Mouse (Mus musculus) CH12.LX (cell line): Measurements from ENCODE around the gene Ubap2l. TPM values are rescaled to one million over a fixed set of nuclear protein-coding genes. Genes with fewer than 3 reads are reported as not detected.

ENCODE experiments used
- DNase-seq: peaks from one replicate; pipeline ENCODE4 v3.0.0-alpha.2; 2013; ENCODE audit errors: extremely low read depth
- H3K27ac ChIP-seq: 2 replicates; pipeline ENCODE4 v1.5.1; 2012; ENCODE audit warnings: low read depth, mild to moderate bottlenecking, control low read depth, moderate library complexity; ENCODE audit not compliant: insufficient read depth
- H3K27me3 ChIP-seq: replicated peaks from 2 replicates; pipeline ENCODE3; 2012; ENCODE audit warnings: inconsistent platforms
- H3K36me3 ChIP-seq, 2 experiments: replicated peaks in 1 of 2; 2 replicates each; pipeline versions ENCODE3 to v1.6.1; 2012; ENCODE audit warnings: inconsistent platforms in 1 of 2, low read length in 1 of 2, mild to moderate bottlenecking in 1 of 2, mixed read lengths in 1 of 2, moderate library complexity in 1 of 2; ENCODE audit not compliant: control insufficient read depth in 1 of 2, insufficient read depth in 1 of 2
- H3K4me1 ChIP-seq, 2 experiments: 2 replicates each; pipeline ENCODE4 v1.6.1; 2012; ENCODE audit warnings: inconsistent platforms in 1 of 2, moderate library complexity in 1 of 2; ENCODE audit not compliant: insufficient read depth in 2 of 2, control insufficient read depth in 1 of 2
- H3K4me2 ChIP-seq: 2 replicates; pipeline ENCODE4 v1.6.1; 2012; ENCODE audit warnings: low read depth, mild to moderate bottlenecking, control low read depth; ENCODE audit not compliant: poor library complexity, insufficient read depth, severe bottlenecking
- H3K4me3 ChIP-seq, 3 experiments: fragments of 150-350 bp in 1 of 3; sonication (generic) in 1 of 3; replicated peaks in 1 of 3; 2 replicates each; pipeline versions ENCODE3 to v1.5.1; 2011 to 2012; ENCODE audit warnings: low read depth in 2 of 3, low read length in 2 of 3, mild to moderate bottlenecking in 2 of 3, moderate library complexity in 2 of 3, control low read depth in 1 of 3, improper control_type of control experiment in 1 of 3, inconsistent platforms in 1 of 3, mixed read lengths in 1 of 3; ENCODE audit not compliant: poor library complexity in 1 of 3
- H3K79me2 ChIP-seq: replicated peaks from 2 replicates; pipeline ENCODE4 v1.6.1; 2012; ENCODE audit warnings: mild to moderate bottlenecking, moderate library complexity; ENCODE audit not compliant: control insufficient read depth, poor library complexity, insufficient read depth, severe bottlenecking; ENCODE audit errors: extremely low read depth
- H3K9ac ChIP-seq: 2 replicates; pipeline ENCODE4 v1.6.1; 2012; ENCODE audit warnings: low read depth, mild to moderate bottlenecking, control low read depth, moderate library complexity; ENCODE audit not compliant: insufficient read depth
- H3K9me3 ChIP-seq: replicated peaks from 2 replicates; pipeline ENCODE3; 2012; ENCODE audit warnings: low read length, inconsistent platforms, mixed read lengths
- E2F4 ChIP-seq: IDR thresholded peaks from 2 replicates; pipeline ENCODE4 v1.6.1; 2011; ENCODE audit warnings: low read depth, low read length, improper control_type of control experiment; ENCODE audit not compliant: insufficient replicate concordance
- EP300 ChIP-seq: IDR thresholded peaks from 2 replicates; pipeline ENCODE4 v1.6.1; 2011; ENCODE audit warnings: low read length, improper control_type of control experiment
- ETS1 ChIP-seq: conservative IDR thresholded peaks from 2 replicates; pipeline ENCODE4 v1.6.1; 2012; ENCODE audit warnings: low read depth, mild to moderate bottlenecking, inconsistent platforms, low read length, improper control_type of control experiment, moderate library complexity
- GABPA ChIP-seq: IDR thresholded peaks from 2 replicates; pipeline ENCODE4 v1.6.1; 2012; ENCODE audit warnings: low read depth, low read length, improper control_type of control experiment, inconsistent platforms; ENCODE audit not compliant: insufficient replicate concordance
- JUND ChIP-seq: conservative IDR thresholded peaks from 2 replicates; pipeline ENCODE4 v1.6.1; 2011; ENCODE audit warnings: low read depth, low read length, improper control_type of control experiment
- MAFK ChIP-seq: IDR thresholded peaks from 2 replicates; pipeline ENCODE4 v1.6.1; 2011; ENCODE audit warnings: low read length, improper control_type of control experiment; ENCODE audit not compliant: insufficient replicate concordance
- NELFE ChIP-seq: IDR thresholded peaks from 2 replicates; pipeline ENCODE4 v1.6.1; 2011; ENCODE audit warnings: low read depth, low read length, improper control_type of control experiment
- RAD21 ChIP-seq: IDR thresholded peaks from 2 replicates; pipeline ENCODE4 v1.6.1; 2011; ENCODE audit warnings: low read depth, mild to moderate bottlenecking, low read length, improper control_type of control experiment, moderate library complexity
- RCOR1 ChIP-seq: conservative IDR thresholded peaks from 2 replicates; pipeline ENCODE4 v1.6.1; 2012; ENCODE audit warnings: low read depth, mild to moderate bottlenecking, inconsistent platforms, low read length, improper control_type of control experiment
- UBTF ChIP-seq: IDR thresholded peaks from 2 replicates; pipeline ENCODE4 v1.6.1; 2012; ENCODE audit warnings: low read depth, mild to moderate bottlenecking, inconsistent platforms, low read length, improper control_type of control experiment, moderate library complexity
- USF1 ChIP-seq: IDR thresholded peaks from 2 replicates; pipeline ENCODE4 v1.6.1; 2014; ENCODE audit warnings: low read depth, mild to moderate bottlenecking, inconsistent platforms, low read length, improper control_type of control experiment
- USF2 ChIP-seq: conservative IDR thresholded peaks from 2 replicates; pipeline ENCODE4 v1.6.1; 2011; ENCODE audit warnings: low read depth, low read length, improper control_type of control experiment
- ZC3H11A ChIP-seq: IDR thresholded peaks from 2 replicates; pipeline ENCODE4 v1.6.1; 2012; ENCODE audit warnings: low read depth, mild to moderate bottlenecking, inconsistent platforms, low read length, improper control_type of control experiment
- ZKSCAN1 ChIP-seq: IDR thresholded peaks from 2 replicates; pipeline ENCODE4 v1.6.1; 2012; ENCODE audit warnings: low read depth, inconsistent platforms, low read length, improper control_type of control experiment, borderline replicate concordance
- ZNF384 ChIP-seq: IDR thresholded peaks from 2 replicates; pipeline ENCODE4 v1.6.1; 2012; ENCODE audit warnings: low read depth, low read length, improper control_type of control experiment, inconsistent platforms
- dilution Hi-C: fragments of 300-500 bp; cut with MboI; formaldehyde crosslinking; loops from 2 replicates; pipeline ENCODE4 v1.14.3; 2020; ENCODE audit warnings: low sequenced_read_pairs; ENCODE audit not compliant: extremely low pct_unique_long_range_greater_than_20kb, extremely low pct_ligation_motif_present
- in situ Hi-C: fragments of 300-500 bp; cut with MboI; formaldehyde crosslinking; loops from 3 replicates; pipeline ENCODE4 v1.14.3; 2019; ENCODE audit warnings: low sequenced_read_pairs, low pct_ligation_motif_present, low pct_unique_long_range_greater_than_20kb, mixed read lengths
- polyA plus RNA-seq: library from polyadenylated mRNA; unstranded; fragments of >175 nt; gene quantifications from 2 replicates; pipeline ENCODE4 v1.2.1, GENCODE M21; 2012; ENCODE audit warnings: low read depth; ENCODE audit not compliant: insufficient read length
- total RNA-seq, 2 experiments: library from RNA; depleted of rRNA; stranded (reverse); fragments of 300-350 nt in 1 of 2; fragments of >200 nt in 1 of 2; gene quantifications; 2 replicates each; pipeline ENCODE4 v1.2.3; 2012 to 2014

Gene Ubap2l
- total and polyA plus RNA-seq, 3 experiments, result 49.0 to 201 (median 72.6) TPM

GRCm38 (mm10) chr3:90016626-90017025 lies 35.8 kb downstream of the Ubap2l start:
- no peaks in the 10 kb centered on the region for H3K27me3 ChIP-seq
- no peak overlapping the region for H3K9ac ChIP-seq
- peaks cover 75 to 97% of the 10 kb centered on the region in 2 experiments for H3K36me3 ChIP-seq
- DNase-seq, result no peak
- H3K79me2 ChIP-seq, result 0 out of 2 replicates have a peak, but pooled peaks cover 6% of the 10 kb centered on the region
- dilution Hi-C loops, result no loop called here
- H3K4me3 ChIP-seq, result no peak overlapping the region
- no peak overlapping the region for H3K27ac ChIP-seq
- H3K4me2 ChIP-seq, result no peak overlapping the region
- H3K4me1 ChIP-seq, result no peaks in the 10 kb centered on the region
- in situ Hi-C loops, result no loop called here
- TF ChIP-seq USF2 (no peak), NELFE (no peak), USF1 (no peak), MAFK (no peak), ZNF384 (no peak), GABPA (no peak), ZC3H11A (no peak)
- H3K9me3 ChIP-seq, result no peaks in the 10 kb centered on the region

DNA sequence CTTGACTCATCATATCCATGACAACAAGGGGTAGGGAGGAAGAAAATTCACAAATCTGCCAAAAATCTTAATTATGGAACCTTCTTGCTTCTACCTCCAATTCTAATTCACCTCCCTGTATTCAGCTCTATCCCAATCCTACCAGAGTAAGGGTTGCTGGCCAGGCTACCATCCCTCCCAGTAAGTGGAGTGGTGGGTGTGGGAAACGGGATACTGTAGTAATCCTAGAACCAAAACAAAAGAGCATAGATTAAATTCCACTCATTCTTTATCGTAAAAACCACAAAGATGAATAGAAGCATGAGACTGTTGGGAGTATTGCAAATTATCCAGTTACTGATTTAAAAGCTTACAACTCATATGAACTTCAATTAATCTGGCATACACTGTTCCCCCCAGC lies 42.1 kb downstream of the Ubap2l start:
- TF ChIP-seq JUND (no peak), RCOR1 (no peak), E2F4 (no peak), RAD21 (no peak), ZNF384 (no peak), UBTF (no peak), ZC3H11A (no peak), ETS1 (no peak), USF2 (no peak), EP300 (no peak), ZKSCAN1 (no peak)

More for the DNA sequence above, 42.1 kb downstream of the Ubap2l start:
- Histone ChIP-seq H3K27me3 (no peaks in the 10 kb centered on the region), H3K79me2 (no peaks in the 10 kb centered on the region), H3K36me3 (peaks cover 66 to 96% of the 10 kb centered on the region in 2 experiments), H3K4me2 (no peak overlapping the region), H3K9ac (no peak overlapping the region), H3K4me3 (no peak overlapping the region), H3K27ac (no peak overlapping the region), H3K9me3 (no peaks in the 10 kb centered on the region), H3K4me1 (no peaks in the 10 kb centered on the region)
- in situ Hi-C loops, result no loop called here
- dilution Hi-C loops, result no loop called here
- no peak for DNase-seq
